Mouse (Mus musculus): ENCODE data around the gene Sema4a.

GRCm38 (mm10) chr3:88450379-88451131 lies 10.4 kb downstream of the Sema4a start:
- TF ChIP-seq CTCF (IDR thresholded peaks at IDR 0.05; ENCODE audit: borderline replicate concordance, extremely low read depth, insufficient read depth, insufficient read length) (no peak), POLR2A (IDR thresholded peaks at IDR 0.05; ENCODE audit: borderline replicate concordance, extremely low read depth, insufficient read depth, insufficient read length, poor library complexity, severe bottlenecking) (no peak)
